Mouse (Mus musculus) lung, postnatal 25 days (tissue): ENCODE results near the gene Gm28374.
A peak's percentile ranks its signal among the peaks of the same experiment; 100 is the strongest.

Experiments
- DNase-seq: peaks from one replicate; pipeline ENCODE4 v3.0.0; 2022; ENCODE audit warnings: low spot score

The Gm28374 gene

DNA sequence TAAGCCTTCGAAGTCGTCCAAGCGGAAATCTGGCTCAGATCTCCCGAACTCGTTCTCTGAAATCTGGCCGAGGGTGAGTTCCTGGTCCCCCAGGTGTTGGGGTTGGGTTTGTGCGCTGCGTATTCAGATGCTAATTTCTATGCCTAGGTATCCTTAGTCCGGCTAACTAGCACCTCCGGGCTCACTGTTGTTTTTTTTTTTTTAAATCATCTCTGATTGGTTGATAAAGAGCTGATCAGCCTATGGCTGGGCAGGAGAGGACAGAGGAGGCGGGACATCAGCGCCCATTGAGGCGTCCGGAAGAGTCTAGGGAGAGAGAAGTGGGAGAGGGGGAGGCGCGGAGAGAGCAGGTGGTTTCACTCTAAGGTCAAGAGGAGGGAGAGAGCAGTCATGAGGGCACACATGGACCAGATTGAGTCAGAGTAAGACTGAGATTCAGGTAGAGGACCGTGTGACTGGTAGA is 3.4 kb upstream of the Gm28374 start:
- DNase-seq, result peak; percentile 48

DNA sequence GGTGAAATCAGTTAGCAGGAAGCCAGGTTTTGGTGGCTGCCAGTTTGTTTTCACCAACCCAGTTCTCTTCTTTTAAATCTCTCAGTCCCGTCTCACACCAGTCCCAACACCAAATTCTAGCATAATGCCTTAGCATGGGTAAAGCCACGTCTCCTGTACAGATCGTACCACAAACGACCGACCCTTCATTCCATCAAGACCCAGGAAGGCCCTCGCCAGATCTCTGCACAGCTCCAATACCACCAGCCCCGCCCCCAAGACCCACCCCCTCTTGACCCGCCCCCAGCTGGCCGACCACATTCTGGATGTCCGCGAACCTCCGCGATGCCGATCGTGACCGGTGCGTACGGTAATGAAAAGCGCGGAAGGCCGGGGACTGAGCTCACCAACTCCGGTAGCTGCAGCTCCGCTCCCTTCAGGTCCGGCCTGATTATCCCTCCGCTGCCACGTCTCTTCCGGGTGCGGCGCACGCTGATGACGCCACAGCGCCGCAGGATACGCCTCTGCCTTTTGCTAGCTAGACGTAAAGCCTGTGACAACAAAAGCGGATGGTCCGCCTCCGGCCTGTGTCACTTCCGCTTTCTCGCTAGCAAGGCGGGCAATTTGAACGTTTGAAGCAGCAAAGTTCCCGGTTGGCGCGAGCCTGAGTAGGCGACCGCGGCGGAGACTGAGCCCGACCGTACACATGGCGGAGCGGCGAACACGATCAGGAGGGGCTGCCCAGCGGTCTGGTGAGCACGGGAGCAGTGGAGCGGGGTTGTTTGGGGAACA is 2.6 kb upstream of the Gm28374 start, which contains the start of the genes Zfpl1 and Cdca5:
Gene Zfpl1 (minus strand): TSS at position 479 of the 771 bp plus-strand sequence.
Gene Cdca5 (plus strand): TSS at position 506 of the 771 bp plus-strand sequence.
- peak; percentile 97 for DNase-seq

- no peak for DNase-seq
Measured at GRCm38 (mm10) chr19:6079983-6080480, 2.0 kb downstream of the Gm28374 start, which contains the start of gene Tmem262. Gene Tmem262 (plus strand): TSS chr19:6080033.

- DNase-seq, result peak; percentile 90
Measured at GRCm38 (mm10) chr19:6076564-6077393, 5.3 kb downstream of the Gm28374 start, which contains the start of gene Vps51. Gene Vps51 (minus strand): TSS chr19:6077231.

DNA sequence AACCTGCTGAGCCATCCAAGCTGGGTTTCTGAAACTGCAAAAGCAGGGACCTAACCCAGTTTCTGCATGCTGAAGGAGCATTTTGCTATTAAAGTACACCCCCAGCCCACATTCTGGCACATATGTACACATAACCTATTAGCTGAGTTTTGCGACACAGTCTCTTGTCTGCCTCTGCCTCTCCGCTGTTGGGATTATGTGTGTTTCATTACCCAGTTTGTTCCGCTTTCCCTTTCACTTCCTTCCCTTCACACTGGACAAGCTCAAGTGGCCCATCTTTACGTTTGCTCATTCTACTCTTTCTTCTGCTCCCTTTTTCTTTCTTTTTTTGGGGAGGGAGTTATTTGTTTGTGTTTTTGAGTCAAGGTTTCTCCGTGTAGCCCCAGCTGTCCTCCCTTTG is 8.2 kb downstream of the Gm28374 start:
- no peak for DNase-seq

DNA sequence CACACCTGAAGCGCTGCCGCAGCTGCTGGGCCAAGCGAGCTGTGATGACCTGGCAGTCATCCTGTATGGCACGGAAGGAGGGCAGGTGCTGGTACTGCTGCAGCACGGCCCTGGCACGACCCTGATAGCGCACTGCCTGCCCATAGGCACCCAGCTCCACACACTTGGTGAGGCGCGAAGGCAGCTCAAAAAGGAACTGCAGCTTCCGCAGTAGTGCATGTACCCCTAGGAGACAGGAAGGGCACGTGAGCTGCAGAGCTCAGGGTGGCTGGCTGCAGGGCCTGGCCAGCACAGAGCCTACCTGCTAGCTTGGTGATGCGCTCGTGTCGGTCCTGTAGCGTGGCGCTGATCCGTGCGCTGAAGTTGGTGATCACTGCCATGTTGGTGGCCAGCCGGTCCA is 10.8 kb downstream of the Gm28374 start:
- DNase-seq, result no peak

DNA sequence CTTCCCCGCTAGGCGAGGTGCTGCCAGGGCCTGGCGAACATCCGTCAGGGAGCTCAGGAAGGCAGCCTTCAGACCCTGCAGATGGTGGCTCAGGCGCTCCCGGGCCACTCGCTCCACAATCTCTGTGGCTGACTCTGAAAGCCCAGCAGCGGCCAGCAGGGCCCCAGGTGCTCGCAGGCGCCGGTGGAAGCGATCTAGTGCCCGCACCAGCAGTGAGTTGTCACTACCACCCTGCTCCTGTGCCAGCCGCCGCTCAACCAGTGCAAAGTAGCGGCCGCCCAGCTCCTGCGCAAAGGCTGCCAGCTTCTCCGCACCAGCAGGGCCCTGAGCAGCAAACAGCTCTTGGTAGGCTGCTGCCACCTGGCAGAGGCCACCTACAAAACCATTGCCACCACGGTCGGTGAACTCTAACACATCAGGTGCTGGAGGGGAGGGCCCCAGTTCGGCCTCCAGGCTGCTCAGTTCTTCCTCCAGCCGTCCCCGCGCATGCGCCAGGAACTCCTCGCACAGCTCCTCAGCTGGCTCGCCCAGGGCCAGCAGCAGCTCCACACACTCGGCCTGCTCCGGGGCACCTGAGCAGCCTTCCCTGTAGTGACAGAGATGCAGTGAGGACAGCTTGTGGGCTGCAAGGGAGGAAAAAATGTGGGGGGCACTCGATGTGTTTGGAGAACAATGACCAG is 11.3 kb downstream of the Gm28374 start:
- DNase-seq, result no peak

DNA sequence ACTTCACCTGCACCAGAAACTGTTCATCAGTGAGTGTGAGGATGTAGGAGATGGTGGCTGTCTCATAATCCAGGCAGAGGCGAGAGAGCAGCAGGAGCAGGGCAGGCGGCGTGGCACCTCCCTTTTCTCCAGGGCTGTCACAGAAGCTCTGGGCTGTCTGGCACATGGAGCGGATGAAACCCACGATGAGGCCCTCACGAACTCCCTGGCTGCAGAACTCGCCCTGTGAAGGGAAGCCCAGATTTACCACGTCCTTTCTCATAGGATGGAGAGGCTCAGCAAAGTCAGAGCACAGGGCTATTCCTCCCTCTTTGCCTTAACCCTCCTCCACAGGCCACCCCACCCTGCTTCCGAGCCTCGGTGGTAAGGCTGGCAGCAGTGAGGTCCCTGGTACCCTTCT is 12.2 kb downstream of the Gm28374 start:
- DNase-seq, result no peak

DNA sequence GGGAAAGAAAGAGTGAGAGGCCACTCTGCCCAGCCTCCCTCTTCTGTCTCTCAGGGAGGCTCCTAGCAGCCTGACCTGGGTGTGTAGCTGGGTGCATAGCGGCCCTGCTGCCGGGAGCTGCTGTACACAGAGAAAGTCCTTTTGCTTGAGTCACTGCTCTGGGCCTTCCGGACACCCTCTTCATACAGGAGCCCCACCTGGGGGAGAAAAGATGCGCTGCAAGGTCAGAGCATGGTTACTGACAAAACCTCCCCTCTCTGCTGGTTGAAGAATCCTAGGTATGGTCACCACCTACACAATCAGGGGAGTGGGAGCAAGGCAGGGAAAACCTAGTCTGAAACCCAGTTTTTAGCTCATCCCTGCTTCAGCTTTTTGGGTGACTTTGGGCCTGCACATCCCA is 13.1 kb downstream of the Gm28374 start:
- no peak for DNase-seq

GRCm38 (mm10) chr19:6067724-6068415 is 14.2 kb downstream of the Gm28374 start, which contains the start of gene Tm7sf2:
Gene Tm7sf2 (minus strand): TSS chr19:6068373.
- DNase-seq, result peak; percentile 93

DNA sequence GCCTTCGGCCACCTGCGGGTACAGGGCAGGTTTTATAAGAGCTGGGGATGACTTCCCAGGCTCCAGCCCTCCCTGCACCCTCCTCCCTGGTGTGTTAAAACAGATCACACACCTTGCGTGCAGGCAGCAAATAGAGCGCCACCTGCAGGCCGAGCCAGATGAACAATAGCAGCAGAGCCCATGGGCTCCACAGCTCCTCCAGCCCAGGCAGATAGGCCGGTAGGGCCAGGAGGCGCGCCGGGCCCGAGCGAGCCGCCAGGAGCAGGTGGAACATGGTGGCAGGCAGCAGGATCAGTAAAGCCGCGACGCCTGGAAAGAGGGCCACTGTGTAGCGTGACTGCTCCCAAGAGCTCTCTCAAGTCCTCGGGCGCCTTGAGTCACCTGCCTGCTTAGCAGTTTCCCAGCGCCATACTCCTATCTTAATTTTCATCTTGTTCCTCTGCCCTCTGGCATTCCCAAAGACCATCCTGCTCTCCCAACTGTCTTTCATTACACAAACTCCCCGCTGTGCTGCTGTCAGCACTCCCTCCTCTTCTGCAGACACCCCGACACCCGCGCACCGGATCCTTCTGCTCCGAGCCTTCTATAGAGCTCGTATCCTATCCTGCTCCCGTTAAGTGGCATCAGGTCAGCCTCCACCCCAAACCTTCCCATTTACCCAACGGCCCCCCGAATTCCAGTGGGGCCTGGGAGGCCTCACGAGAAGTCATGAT is 14.9 kb downstream of the Gm28374 start:
- DNase-seq, result peak; percentile 79

DNA sequence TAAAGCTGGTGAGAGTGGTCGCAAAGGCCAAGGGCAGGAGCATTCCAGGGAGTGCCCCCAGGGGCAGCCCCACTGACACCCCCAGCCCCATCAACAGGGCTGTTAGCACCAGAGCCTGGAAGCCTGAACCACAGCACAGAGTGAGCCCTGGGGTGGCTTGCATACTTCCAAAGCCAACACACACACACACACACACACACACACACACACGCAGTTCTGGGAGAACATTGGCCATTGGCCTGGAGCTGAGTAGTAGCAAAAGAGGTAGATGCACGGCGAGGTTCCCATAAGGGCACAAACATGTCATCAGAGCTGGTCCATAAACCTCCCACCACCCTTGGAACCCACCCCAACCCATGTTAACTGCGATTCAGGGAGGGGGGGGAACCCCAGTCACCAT is 15.5 kb downstream of the Gm28374 start:
- no peak for DNase-seq

GRCm38 (mm10) chr19:6063081-6063480 is 19.0 kb downstream of the Gm28374 start:
- no peak for DNase-seq

DNA sequence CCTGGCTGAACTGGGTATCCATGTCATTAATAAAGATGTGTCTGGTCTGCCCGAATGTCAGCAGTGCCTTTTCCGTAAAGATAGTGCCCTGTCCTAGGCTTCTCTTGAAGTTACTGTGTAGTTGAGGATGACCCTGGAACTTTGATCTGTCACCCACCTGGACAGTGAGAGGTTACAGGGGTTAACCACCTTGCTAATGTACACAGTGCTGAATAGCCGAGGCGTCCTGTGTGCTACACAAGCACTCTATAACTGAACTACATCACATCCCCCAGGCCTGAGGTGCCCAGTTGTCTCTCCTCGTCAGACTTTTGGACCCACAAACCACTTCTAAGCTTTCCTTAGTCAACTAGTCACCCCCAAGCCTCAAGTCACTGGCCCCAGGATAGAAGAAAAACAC is 19.6 kb downstream of the Gm28374 start:
- no peak for DNase-seq

GRCm38 (mm10) chr19:6061641-6062302 is 20.3 kb downstream of the Gm28374 start:
- peak; percentile 46 for DNase-seq

DNA sequence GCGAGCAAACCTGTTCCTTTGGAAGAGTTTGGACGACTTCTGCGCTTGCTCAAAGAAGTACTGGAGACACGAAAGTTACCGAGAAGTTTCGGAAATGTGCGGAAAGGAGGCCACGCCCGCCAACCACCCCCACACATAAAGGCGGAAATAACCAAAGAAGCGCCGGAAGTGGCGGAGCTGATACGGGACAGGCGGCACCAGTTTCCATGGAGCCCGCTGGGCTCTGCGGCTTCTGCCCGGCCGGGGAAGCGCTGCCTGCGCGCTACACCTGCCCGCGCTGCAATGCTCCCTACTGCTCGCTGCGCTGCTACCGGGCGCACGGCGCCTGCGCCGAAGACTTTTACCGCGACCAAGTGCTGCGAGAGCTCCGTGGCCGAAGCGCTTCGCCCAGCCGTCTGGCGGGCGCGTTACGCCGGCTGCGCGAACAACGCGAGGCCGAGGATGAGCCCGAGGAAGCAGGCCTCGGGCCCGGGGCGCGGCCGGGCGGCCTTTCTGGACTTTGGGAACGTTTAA is 21.0 kb downstream of the Gm28374 start, which contains the start of gene Znhit2:
Gene Znhit2 (plus strand): TSS at position 172 of the 513 bp plus-strand sequence.
- peak; percentile 97 for DNase-seq

GRCm38 (mm10) chr19:6058966-6059365 is 23.1 kb downstream of the Gm28374 start:
- no peak for DNase-seq

- no peak for DNase-seq
Measured at GRCm38 (mm10) chr19:6058513-6058912, 23.5 kb downstream of the Gm28374 start.

GRCm38 (mm10) chr19:6057313-6058096 is 24.6 kb downstream of the Gm28374 start, which contains the start of the genes Mrpl49 and Fau:
Gene Mrpl49 (minus strand): TSS chr19:6057785.
Gene Fau (plus strand): TSS chr19:6057844.
- DNase-seq, result peak; percentile 98
